Mouse (Mus musculus): Measurements from ENCODE around the gene Rpn2. TPM values are rescaled to one million over a fixed set of nuclear protein-coding genes. Genes with fewer than 3 reads are reported as not detected.

The Rpn2 gene
- total RNA-seq (2012; rRNA removed) = 422 and 655 TPM in 2 replicates

DNA sequence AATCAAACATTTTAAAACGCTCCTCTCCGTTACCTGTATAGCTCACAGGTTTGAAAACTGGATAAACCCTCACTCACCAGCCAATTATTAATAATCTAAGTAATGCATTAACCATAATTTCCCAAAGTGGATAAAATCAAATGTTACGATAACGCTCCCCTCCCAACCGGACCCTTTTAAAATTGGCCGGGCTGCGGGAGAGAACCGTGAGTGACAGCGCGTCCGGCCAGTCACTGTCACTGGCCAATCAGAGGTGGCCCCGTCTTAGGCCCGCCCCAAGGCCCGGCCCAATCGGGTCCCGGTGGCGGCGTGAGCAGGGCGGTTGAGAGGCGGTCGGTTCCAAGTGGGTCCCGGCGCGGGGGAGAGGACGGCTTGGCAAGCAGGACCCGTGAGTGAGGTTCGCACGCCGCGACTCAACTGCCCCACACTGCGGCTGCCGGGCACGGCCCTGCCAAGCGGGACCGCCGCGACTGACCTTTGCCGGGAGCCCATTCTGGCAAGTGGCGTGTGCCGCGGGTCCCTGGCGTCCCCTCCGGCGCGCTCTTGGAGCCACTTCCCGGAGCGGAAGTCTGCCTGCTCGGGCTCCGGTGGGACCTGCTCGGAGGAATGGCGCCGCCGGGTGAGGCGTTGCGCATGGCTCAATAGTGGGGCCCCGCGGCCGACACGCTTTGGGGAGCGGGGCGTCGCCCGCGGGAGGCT is at the start of gene Rpn2:
Gene Rpn2 (plus strand): TSS at position 301 of the 699 bp plus-strand sequence.
- H3K27ac ChIP-seq (ENCODE audit: insufficient read depth, low read depth, low read length, poor library complexity, severe bottlenecking) = peak within 1 kb of the TSS; percentile 70
- peak; percentile 91 for DNase-seq (ENCODE audit: low read depth, low spot score)
- TF ChIP-seq CHD2 (IDR thresholded peaks at IDR 0.05; ENCODE audit: low read depth, low read length) (peak; percentile 88), ZNF384 (IDR thresholded peaks at IDR 0.05; ENCODE audit: low read depth, low read length) (no peak)
- H3K9ac ChIP-seq (ENCODE audit: insufficient read depth, low read depth, low read length, poor library complexity, severe bottlenecking) = peak within 1 kb of the TSS; percentile 94
- peaks cover 2 to 9% of the 10 kb centered on the region in 2 experiments; a peak in 3 of 4 replicates for H3K4me1 ChIP-seq (ENCODE audit: control insufficient read depth in 2 of 2, insufficient read depth in 2 of 2, low read length in 2 of 2, poor library complexity in 1 of 2)
- H3K36me3 ChIP-seq (ENCODE audit: control insufficient read depth, insufficient read depth, low read length, poor library complexity, severe bottlenecking) = peaks cover 8% of the 10 kb centered on the region
- no peaks in the 10 kb centered on the region for H3K9me3 ChIP-seq (ENCODE audit: control insufficient read depth, insufficient read depth, low read depth, low read length)
- peak within 1 kb of the TSS; percentile 89 to 94 for H3K4me3 ChIP-seq (ENCODE audit: insufficient read depth in 1 of 2, low read depth in 1 of 2, low read length in 2 of 2, poor library complexity in 1 of 2, severe bottlenecking in 1 of 2)
- in situ Hi-C loops (cut with MboI; ENCODE audit: low sequenced_read_pairs in 2 of 2, unreplicated experiment in 2 of 2) = no loop called here

DNA sequence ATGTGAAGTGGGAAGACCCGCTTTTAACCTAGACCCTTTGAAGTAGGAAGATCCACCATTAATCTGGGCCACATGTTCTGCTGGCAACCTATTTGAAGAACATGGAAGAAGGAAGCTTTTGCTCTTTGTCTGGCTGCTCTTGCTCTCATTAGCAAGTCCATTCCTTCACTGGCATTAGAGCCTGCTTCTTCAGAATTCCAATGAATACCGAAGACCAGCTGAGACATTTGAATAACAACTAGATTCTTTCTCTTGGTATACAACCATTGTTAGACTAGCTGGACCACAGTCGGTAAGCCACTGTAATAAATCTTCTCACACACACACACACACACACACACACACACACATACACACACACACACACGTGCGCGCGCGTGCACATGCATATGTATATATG is 42.9 kb upstream of the Rpn2 start:
- no peaks in the 10 kb centered on the region for H3K36me3 ChIP-seq (ENCODE audit: control insufficient read depth, insufficient read depth, low read length, poor library complexity, severe bottlenecking)
- DNase-seq (ENCODE audit: low read depth, low spot score) = no peak
- H3K4me3 ChIP-seq (ENCODE audit: insufficient read depth in 1 of 2, low read depth in 1 of 2, low read length in 2 of 2, poor library complexity in 1 of 2, severe bottlenecking in 1 of 2) = no peak overlapping the region
- no peak overlapping the region for H3K27ac ChIP-seq (ENCODE audit: insufficient read depth, low read depth, low read length, poor library complexity, severe bottlenecking)
- TF ChIP-seq HCFC1 (IDR thresholded peaks at IDR 0.05; ENCODE audit: borderline replicate concordance, insufficient read depth, low read length) (no peak), ZNF384 (IDR thresholded peaks at IDR 0.05; ENCODE audit: low read depth, low read length) (no peak), ZC3H11A (IDR thresholded peaks at IDR 0.05; ENCODE audit: borderline replicate concordance, low read depth, low read length) (no peak), MAFK (IDR thresholded peaks at IDR 0.05; ENCODE audit: insufficient read depth, low read depth, low read length) (no peak), CHD2 (IDR thresholded peaks at IDR 0.05; ENCODE audit: low read depth, low read length) (no peak)
- in situ Hi-C loops (cut with MboI; ENCODE audit: low sequenced_read_pairs in 2 of 2, unreplicated experiment in 2 of 2) = no loop called here
- no peaks in the 10 kb centered on the region for H3K9me3 ChIP-seq (ENCODE audit: control insufficient read depth, insufficient read depth, low read depth, low read length)
- peaks cover 5 to 7% of the 10 kb centered on the region in 2 experiments; a peak in 3 of 4 replicates for H3K4me1 ChIP-seq (ENCODE audit: control insufficient read depth in 2 of 2, insufficient read depth in 2 of 2, low read length in 2 of 2, poor library complexity in 1 of 2)
- no peak overlapping the region for H3K9ac ChIP-seq (ENCODE audit: insufficient read depth, low read depth, low read length, poor library complexity, severe bottlenecking)

DNA sequence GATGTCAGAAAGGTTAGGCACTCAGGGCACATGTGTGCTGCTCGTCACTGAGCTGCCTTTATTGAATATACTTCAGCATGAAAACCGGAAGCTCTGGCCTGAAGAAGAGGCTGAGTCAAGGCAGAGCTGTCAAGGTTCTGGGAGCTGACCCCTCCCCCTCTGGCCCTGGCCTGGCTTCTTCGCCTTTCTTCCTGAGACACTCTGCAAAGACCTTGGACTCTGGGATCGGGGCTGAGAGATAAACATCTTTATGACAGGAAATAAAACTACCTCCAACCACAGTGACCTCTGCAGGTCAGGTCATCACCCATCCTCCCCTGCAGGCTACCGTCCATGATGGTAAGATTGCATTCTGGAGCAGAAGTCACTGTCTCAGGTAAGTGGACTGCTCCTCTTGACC is 33.8 kb upstream of the Rpn2 start:
- H3K4me1 ChIP-seq (ENCODE audit: control insufficient read depth in 2 of 2, insufficient read depth in 2 of 2, low read length in 2 of 2, poor library complexity in 1 of 2) = peaks cover 8 to 17% of the 10 kb centered on the region in 2 experiments
- no peaks in the 10 kb centered on the region for H3K36me3 ChIP-seq (ENCODE audit: control insufficient read depth, insufficient read depth, low read length, poor library complexity, severe bottlenecking)
- H3K9me3 ChIP-seq (ENCODE audit: control insufficient read depth, insufficient read depth, low read depth, low read length) = no peaks in the 10 kb centered on the region
- H3K9ac ChIP-seq (ENCODE audit: insufficient read depth, low read depth, low read length, poor library complexity, severe bottlenecking) = no peak overlapping the region
- TF ChIP-seq HCFC1 (IDR thresholded peaks at IDR 0.05; ENCODE audit: borderline replicate concordance, insufficient read depth, low read length) (no peak), MAFK (IDR thresholded peaks at IDR 0.05; ENCODE audit: insufficient read depth, low read depth, low read length) (no peak), ZC3H11A (IDR thresholded peaks at IDR 0.05; ENCODE audit: borderline replicate concordance, low read depth, low read length) (no peak), CHD2 (IDR thresholded peaks at IDR 0.05; ENCODE audit: low read depth, low read length) (no peak), ZNF384 (IDR thresholded peaks at IDR 0.05; ENCODE audit: low read depth, low read length) (no peak)
- H3K27ac ChIP-seq (ENCODE audit: insufficient read depth, low read depth, low read length, poor library complexity, severe bottlenecking) = no peak overlapping the region
- in situ Hi-C loops (cut with MboI; ENCODE audit: low sequenced_read_pairs in 2 of 2, unreplicated experiment in 2 of 2) = no loop called here
- no peak for DNase-seq (ENCODE audit: low read depth, low spot score)
- no peak overlapping the region for H3K4me3 ChIP-seq (ENCODE audit: insufficient read depth in 1 of 2, low read depth in 1 of 2, low read length in 2 of 2, poor library complexity in 1 of 2, severe bottlenecking in 1 of 2)

DNA sequence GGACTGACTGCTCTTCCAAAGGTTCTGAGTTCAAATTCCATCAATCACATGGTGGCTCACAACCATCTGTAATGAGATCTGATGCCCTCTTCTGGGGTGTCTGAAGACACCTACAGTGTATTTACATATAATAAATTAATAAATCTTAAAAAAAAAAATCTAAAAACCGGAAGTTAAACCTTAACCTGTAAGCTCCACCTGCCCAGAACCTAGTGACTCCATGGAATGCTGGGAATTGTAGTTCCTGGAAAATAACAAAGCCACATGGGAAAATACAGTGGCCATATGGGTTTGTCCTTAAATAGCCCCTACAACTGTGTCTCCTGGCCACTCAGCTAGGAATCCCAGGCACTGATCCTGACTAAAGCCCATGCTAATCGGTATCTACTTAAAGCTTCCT is 33.2 kb upstream of the Rpn2 start:
- no peak for DNase-seq (ENCODE audit: low read depth, low spot score)
- no peak overlapping the region for H3K27ac ChIP-seq (ENCODE audit: insufficient read depth, low read depth, low read length, poor library complexity, severe bottlenecking)
- no peak overlapping the region for H3K9ac ChIP-seq (ENCODE audit: insufficient read depth, low read depth, low read length, poor library complexity, severe bottlenecking)
- peaks cover 8 to 19% of the 10 kb centered on the region in 2 experiments for H3K4me1 ChIP-seq (ENCODE audit: control insufficient read depth in 2 of 2, insufficient read depth in 2 of 2, low read length in 2 of 2, poor library complexity in 1 of 2)
- no peaks in the 10 kb centered on the region for H3K36me3 ChIP-seq (ENCODE audit: control insufficient read depth, insufficient read depth, low read length, poor library complexity, severe bottlenecking)
- H3K4me3 ChIP-seq (ENCODE audit: insufficient read depth in 1 of 2, low read depth in 1 of 2, low read length in 2 of 2, poor library complexity in 1 of 2, severe bottlenecking in 1 of 2) = no peak overlapping the region
- H3K9me3 ChIP-seq (ENCODE audit: control insufficient read depth, insufficient read depth, low read depth, low read length) = no peaks in the 10 kb centered on the region
- TF ChIP-seq HCFC1 (IDR thresholded peaks at IDR 0.05; ENCODE audit: borderline replicate concordance, insufficient read depth, low read length) = peak; percentile 87
- TF ChIP-seq CHD2 (IDR thresholded peaks at IDR 0.05; ENCODE audit: low read depth, low read length) = no peak
- in situ Hi-C loops (cut with MboI; ENCODE audit: low sequenced_read_pairs in 2 of 2, unreplicated experiment in 2 of 2) = no loop called here

DNA sequence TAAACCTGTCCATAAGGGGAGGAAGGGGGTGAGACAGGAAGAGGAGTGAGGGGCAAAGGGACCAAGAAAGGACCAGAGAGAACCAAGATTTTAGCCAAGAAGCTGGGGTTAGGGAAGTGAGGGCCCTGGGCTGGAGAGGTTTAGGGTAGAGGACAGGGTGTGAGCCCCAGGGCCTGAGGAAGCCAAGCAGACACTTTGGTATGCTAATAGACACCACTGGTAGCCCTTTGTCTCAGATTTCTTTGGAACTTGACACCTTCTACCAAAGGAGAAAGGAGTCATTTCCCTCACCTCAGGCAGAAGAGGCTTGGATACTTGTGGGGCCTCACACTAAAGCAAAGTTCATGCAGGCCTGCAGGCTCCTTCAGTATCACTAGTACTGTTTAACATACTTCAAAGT is 30.7 kb upstream of the Rpn2 start:
- no peak for TF ChIP-seq HCFC1 (IDR thresholded peaks at IDR 0.05; ENCODE audit: borderline replicate concordance, insufficient read depth, low read length)
- no peak for TF ChIP-seq ZC3H11A (IDR thresholded peaks at IDR 0.05; ENCODE audit: borderline replicate concordance, low read depth, low read length)
- no peak for TF ChIP-seq ZNF384 (IDR thresholded peaks at IDR 0.05; ENCODE audit: low read depth, low read length)
- no peak for TF ChIP-seq MAFK (IDR thresholded peaks at IDR 0.05; ENCODE audit: insufficient read depth, low read depth, low read length)
- TF ChIP-seq CHD2 (IDR thresholded peaks at IDR 0.05; ENCODE audit: low read depth, low read length) = no peak
- peak; percentile 69 for DNase-seq (ENCODE audit: low read depth, low spot score)
- H3K27ac ChIP-seq (ENCODE audit: insufficient read depth, low read depth, low read length, poor library complexity, severe bottlenecking) = peak overlapping the region; percentile 55; the same call in 1 of the 2 replicates
- peaks cover 8 to 19% of the 10 kb centered on the region in 2 experiments for H3K4me1 ChIP-seq (ENCODE audit: control insufficient read depth in 2 of 2, insufficient read depth in 2 of 2, low read length in 2 of 2, poor library complexity in 1 of 2)
- H3K36me3 ChIP-seq (ENCODE audit: control insufficient read depth, insufficient read depth, low read length, poor library complexity, severe bottlenecking) = no peaks in the 10 kb centered on the region
- no peak overlapping the region for H3K4me3 ChIP-seq (ENCODE audit: insufficient read depth in 1 of 2, low read depth in 1 of 2, low read length in 2 of 2, poor library complexity in 1 of 2, severe bottlenecking in 1 of 2)
- no peak overlapping the region for H3K9ac ChIP-seq (ENCODE audit: insufficient read depth, low read depth, low read length, poor library complexity, severe bottlenecking)
- in situ Hi-C loops (cut with MboI; ENCODE audit: low sequenced_read_pairs in 2 of 2, unreplicated experiment in 2 of 2) = no loop called here
- H3K9me3 ChIP-seq (ENCODE audit: control insufficient read depth, insufficient read depth, low read depth, low read length) = no peaks in the 10 kb centered on the region
